Mouse (Mus musculus) small intestine, adult 2 months (tissue): ENCODE results near the gene Rest.

Source experiments
- CTCF ChIP-seq: fragments of 200-500 bp; IDR thresholded peaks from 2 replicates; pipeline ENCODE4 v1.5.1; 2012; ENCODE audit warnings: low read depth, mild to moderate bottlenecking, control low read depth, inconsistent platforms, low read length, moderate library complexity, mixed read lengths; ENCODE audit not compliant: insufficient replicate concordance, insufficient read length; ENCODE audit errors: extremely low read depth
- POLR2A ChIP-seq: fragments of 200-500 bp; IDR thresholded peaks from 2 replicates; pipeline ENCODE4 v1.6.1; 2012; ENCODE audit warnings: low read depth, mild to moderate bottlenecking, control low read depth, inconsistent platforms, low read length, moderate library complexity

DNA sequence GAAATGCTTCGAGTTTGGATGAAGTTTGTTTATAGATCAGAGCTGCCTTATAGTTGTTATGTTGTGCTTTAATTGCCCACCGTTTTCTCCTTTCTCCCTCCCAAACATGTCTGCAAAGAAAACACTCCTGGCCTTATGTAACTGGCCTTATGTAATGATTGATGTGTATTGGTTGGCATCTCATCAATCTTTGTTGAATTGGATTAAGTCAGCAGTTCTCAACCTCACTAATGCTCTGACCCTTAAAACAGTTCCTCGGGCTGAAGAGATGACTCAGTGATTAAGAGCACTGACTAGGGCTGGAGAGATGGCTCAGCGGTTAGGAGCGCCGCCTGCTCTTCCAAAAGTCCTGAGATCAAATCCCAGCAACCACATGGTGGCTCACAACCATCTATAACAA, 49.7 kb downstream of the Rest start:
- TF ChIP-seq CTCF, result no peak
- TF ChIP-seq POLR2A, result no peak
